Mouse (Mus musculus): ENCODE data around the gene Psmd3. TPM values are rescaled to one million over a fixed set of nuclear protein-coding genes. Genes with fewer than 3 reads are reported as not detected.
A peak's percentile ranks its signal among the peaks of the same experiment; 100 is the strongest.

Gene Psmd3
- total RNA-seq, 2 experiments from 2014 or later, result 131 to 145 TPM

- DNase-seq, result peak; percentile 71
- intact Hi-C loops (cut with DNase I), result loop anchor here (2.0 to 5.0 kb wide), 2 partner anchors 35 to 44 kb away; partner anchors contain the start of gene Nr1d1
These were observed 60.3 kb downstream of the Psmd3 start for GRCm38 (mm10) chr11:98742397-98743291.

- DNase-seq, result peak; percentile 76
- intact Hi-C loops (cut with DNase I), result loop anchor here (2.0 to 5.0 kb wide), 2 partner anchors 34 to 43 kb away; partner anchors contain the start of gene Nr1d1
These were observed 61.4 kb downstream of the Psmd3 start for GRCm38 (mm10) chr11:98743655-98744345.

- DNase-seq, result no peak
- intact Hi-C loops (cut with DNase I), result loop anchor here (5.0 kb wide), 1 partner anchor 33 kb away; the partner anchor contains the start of gene Nr1d1
These were observed 62.2 kb downstream of the Psmd3 start for GRCm38 (mm10) chr11:98744456-98745019.

Other genes with a start within 250 kb of the Psmd3 start
- 100 to 1,000 TPM; 111 to 118 TPM for gene Mien1, start 243.6 kb upstream of the Psmd3 start, total RNA-seq (2021)
- 1 to 10 TPM; 2.2 to 2.3 TPM for gene Grb7, start 236.2 kb upstream of the Psmd3 start, total RNA-seq (2021)
- under 1 TPM; 0.38 to 0.46 TPM for gene Ikzf3, start 136.5 kb upstream of the Psmd3 start, total RNA-seq (2021)
- gene Zpbp2, start 131.5 kb upstream of the Psmd3 start, total RNA-seq (2021), result not detected
- gene Ormdl3, start 95.2 kb upstream of the Psmd3 start, total RNA-seq (2021), result 10 to 100 TPM; 60.7 to 64.9 TPM
- gene Lrrc3c, start 84.3 kb upstream of the Psmd3 start, total RNA-seq (2021), result not detected
- gene Gm12355, start 56.9 kb upstream of the Psmd3 start, total RNA-seq (2021), result 10 to 100 TPM; 24.2 to 26.4 TPM
- gene Gsdma3, start 56.2 kb upstream of the Psmd3 start, total RNA-seq (2021), result not detected
- gene Gsdma2, start 35.8 kb upstream of the Psmd3 start, total RNA-seq (2021), result not detected
- not detected for gene Gsdma, start 18.2 kb upstream of the Psmd3 start, total RNA-seq (2021)
- gene Csf3, start 18.7 kb downstream of the Psmd3 start, total RNA-seq (2021), result not detected
- gene Med24, start 46.9 kb downstream of the Psmd3 start, total RNA-seq (2021), result 10 to 100 TPM; 96.8 to 99.4 TPM
- 1,000 to 10,000 TPM; 1,274 to 1,289 TPM for gene Thra, start 58.1 kb downstream of the Psmd3 start, total RNA-seq (2021)
- 10 to 100 TPM; 31.9 TPM for gene Nr1d1, start 92.8 kb downstream of the Psmd3 start, total RNA-seq (2021)
- gene Msl1, start 113.0 kb downstream of the Psmd3 start, total RNA-seq (2021), result 100 to 1,000 TPM; 163 to 166 TPM
- gene Casc3, start 122.4 kb downstream of the Psmd3 start, total RNA-seq (2021), result 10 to 100 TPM; 61.0 to 67.1 TPM
- 10 to 100 TPM; 87.3 to 91.8 TPM for gene Rapgefl1, start 154.2 kb downstream of the Psmd3 start, total RNA-seq (2021)
- gene Wipf2, start 181.1 kb downstream of the Psmd3 start, total RNA-seq (2021), result 10 to 100 TPM; 22.1 to 24.3 TPM
- 1 to 10 TPM; 1.4 to 1.8 TPM for gene Cdc6, start 225.2 kb downstream of the Psmd3 start, total RNA-seq (2021)
- 10 to 100 TPM; 20.3 to 21.5 TPM for gene Rara, start 245.3 kb downstream of the Psmd3 start, total RNA-seq (2021)